Mouse (Mus musculus) bone marrow macrophage, adult 2 months (primary cell): ENCODE results near the gene Zfp593. TPM values are rescaled to one million over a fixed set of nuclear protein-coding genes. Genes with fewer than 3 reads are reported as not detected.

Source experiments
- H3K27ac ChIP-seq: 2 replicates; pipeline ENCODE4 v1.5.1; 2012; ENCODE audit warnings: low read depth, low read length; ENCODE audit not compliant: insufficient read depth
- H3K4me1 ChIP-seq: 2 replicates; pipeline ENCODE4 v1.6.1; 2012; ENCODE audit warnings: low read length; ENCODE audit not compliant: control insufficient read depth, insufficient read depth
- H3K4me3 ChIP-seq: 2 replicates; pipeline ENCODE4 v1.5.1; 2012; ENCODE audit warnings: mild to moderate bottlenecking, low read length, moderate library complexity; ENCODE audit not compliant: insufficient read depth
- CTCF ChIP-seq: IDR thresholded peaks from 2 replicates; pipeline ENCODE4 v1.5.1; 2012; ENCODE audit warnings: low read depth, mild to moderate bottlenecking, low read length, moderate library complexity
- POLR2A ChIP-seq: IDR thresholded peaks from 2 replicates; pipeline ENCODE4 v1.6.1; 2012; ENCODE audit warnings: mild to moderate bottlenecking, low read depth, low read length, borderline replicate concordance
- polyA plus RNA-seq: library from polyadenylated mRNA; stranded (reverse); fragments of >200 nt; gene quantifications from 2 replicates; pipeline ENCODE4 v1.2.4, GENCODE M21; 2012; ENCODE audit not compliant: missing spikeins, insufficient read depth, insufficient read length

Gene Zfp593
- polyA plus RNA-seq, 1 experiment = 5.3 TPM

DNA sequence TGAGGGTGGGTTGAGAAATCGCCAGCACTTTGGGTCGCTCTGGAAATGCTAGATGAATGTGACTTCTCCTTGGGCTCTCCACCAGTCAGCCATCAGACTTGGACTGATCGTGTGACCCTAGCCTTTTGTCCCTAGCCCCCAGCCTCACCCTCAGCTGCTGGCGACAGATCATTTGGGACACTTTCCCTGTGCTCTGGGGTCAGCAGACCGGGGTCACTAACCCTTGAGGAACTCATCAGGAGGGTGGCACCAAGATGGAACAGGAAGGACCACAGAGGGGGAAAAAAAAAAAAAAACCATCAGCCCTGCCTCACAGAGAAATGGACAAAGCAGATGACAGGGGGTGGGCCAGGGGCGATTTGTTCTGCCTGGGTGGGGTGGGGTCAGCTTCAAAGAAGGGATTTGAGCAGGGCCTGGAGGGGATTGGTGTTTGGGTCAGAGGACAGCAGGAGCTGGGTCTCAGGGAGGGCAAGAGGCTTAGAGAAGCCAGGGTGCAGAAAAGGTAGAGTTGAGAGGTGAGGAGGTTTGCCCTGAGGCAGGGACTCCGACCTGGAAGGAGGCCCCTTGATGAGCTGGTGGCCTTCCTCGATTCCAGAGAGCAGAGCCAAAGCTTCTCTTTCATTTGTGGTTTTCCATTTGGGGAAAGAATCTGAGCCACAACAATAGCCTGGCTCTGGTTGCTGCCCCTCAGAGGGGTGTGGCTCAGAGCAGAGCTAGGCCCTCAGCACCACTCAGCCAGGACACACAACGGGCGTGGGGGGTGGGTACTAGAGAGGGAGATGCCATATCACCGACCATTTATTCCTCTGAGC lies 12.0 kb upstream of the Zfp593 start:
- Histone ChIP-seq H3K4me3 (no peak overlapping the region), H3K4me1 (peaks cover 4% of the 10 kb centered on the region; the same call in 1 of the 2 replicates), H3K27ac (no peak overlapping the region)
- TF ChIP-seq CTCF (no peak), POLR2A (no peak)

DNA sequence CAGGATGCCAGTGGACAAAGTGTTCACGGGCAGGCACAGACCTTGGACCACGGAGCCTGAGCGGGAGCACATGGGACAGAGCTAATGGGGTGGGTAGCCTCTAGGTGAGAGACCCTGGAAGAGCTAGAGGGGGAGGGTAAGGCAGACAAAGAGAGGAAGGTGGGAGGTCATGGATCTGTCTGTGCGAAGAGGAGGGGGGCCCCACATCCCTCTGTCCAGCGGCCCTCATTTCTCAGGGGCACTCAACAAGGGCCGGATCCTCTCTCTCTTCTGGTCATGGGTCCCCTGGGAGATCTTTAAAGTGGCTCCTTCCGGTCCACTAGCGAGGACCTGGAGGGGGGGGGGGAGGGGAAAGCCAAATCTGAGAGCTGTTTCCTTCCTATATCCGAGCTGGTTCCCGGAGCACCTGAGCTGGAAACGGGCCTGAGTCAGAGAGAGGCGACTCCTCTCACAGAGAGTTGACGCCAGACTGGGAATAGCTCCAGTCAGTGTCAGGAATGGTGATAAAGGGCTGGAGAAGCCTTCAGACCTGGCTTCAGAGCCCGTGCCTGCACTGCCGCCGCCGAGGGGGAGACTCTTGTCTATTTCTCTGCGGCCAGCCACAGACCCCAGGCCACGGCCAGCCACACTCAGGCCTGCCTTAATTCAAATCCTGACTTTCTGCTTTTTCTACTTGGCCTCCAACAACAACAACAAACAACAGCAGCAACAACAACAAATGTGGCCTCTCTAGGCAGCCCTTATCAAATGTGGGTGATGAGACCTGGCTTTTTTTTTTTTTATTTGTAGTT lies 11.2 kb upstream of the Zfp593 start:
- TF ChIP-seq CTCF = no peak
- TF ChIP-seq POLR2A = no peak
- Histone ChIP-seq H3K4me1 (peaks cover 4% of the 10 kb centered on the region; the same call in 1 of the 2 replicates), H3K4me3 (no peak overlapping the region), H3K27ac (no peak overlapping the region)

DNA sequence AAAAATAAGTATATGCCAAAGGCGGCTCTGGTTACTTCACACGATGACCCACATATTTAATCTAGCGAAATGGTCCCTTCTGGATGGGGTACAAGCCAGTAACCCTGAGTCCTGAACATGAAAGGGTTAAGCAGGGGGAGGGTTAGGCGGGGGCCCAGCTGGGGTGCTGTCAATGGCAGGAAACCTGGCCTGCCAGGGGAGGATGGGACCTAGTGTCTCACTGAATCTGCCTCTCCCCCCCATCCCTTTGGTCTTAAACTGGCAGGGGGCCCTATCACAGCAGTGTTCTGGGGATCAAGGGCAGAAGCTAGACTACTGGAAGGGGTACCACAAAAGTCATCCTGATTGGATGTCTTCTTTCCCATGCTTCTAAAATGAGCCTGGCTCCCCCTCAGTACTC lies 10.5 kb upstream of the Zfp593 start:
- H3K4me1 ChIP-seq = peaks cover 4% of the 10 kb centered on the region; the same call in 1 of the 2 replicates
- H3K4me3 ChIP-seq = no peak overlapping the region
- TF ChIP-seq CTCF = no peak
- no peak for TF ChIP-seq POLR2A
- H3K27ac ChIP-seq = no peak overlapping the region

DNA sequence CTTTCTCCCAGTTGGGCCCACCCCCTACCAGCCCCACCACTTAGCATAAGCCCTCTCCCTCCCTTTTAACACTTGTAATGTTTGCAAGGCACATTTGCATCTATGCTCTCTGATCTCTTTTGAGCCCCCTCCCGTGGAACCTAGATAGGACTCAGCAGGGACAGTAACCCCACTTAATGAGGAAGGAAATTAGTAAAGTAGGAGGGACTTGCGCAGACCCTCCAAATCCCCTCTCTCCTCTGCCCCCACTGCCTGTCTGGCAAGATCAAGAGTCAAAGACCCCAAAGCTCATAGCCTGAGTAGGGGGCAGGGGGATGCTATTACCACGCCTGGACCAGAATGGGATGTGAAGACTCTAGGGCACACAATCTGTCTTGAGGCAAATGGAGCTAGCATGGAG lies 9.4 kb upstream of the Zfp593 start:
- TF ChIP-seq POLR2A = no peak
- TF ChIP-seq CTCF = no peak
- Histone ChIP-seq H3K4me1 (peaks cover 4% of the 10 kb centered on the region; the same call in 1 of the 2 replicates), H3K27ac (no peak overlapping the region), H3K4me3 (no peak overlapping the region)

DNA sequence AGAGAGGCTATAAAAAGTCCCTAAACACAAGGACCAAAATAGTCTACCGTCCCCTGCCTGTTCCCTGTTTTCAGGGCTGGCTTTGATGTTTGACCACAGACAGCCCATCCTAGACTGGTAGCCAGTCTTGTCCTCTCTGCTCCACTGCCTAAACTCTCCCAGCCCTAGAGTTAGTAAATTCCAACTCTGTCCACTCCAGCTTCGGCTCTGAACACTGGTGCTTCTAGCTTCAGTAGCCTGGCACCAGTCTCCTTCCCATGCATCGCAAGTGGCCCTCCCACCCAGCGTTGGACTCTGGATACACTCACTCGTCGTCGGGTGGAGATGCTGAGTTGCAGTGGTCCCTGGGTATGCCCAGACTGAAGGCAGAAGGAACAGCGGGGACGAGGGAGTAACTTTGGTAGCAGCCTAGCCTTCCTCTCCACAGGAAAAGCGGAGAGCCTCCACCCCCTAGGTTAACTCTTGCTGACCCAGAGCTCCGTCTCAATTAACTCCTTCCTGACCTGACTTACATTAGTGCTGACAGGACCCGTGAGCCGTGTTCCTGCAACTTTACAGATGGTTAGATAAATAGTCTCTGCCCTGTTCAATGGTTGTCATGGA lies 8.4 kb upstream of the Zfp593 start, which contains the start of gene Grrp1:
Gene Grrp1, minus strand, starts transcription at position 385 of the 603 bp plus-strand sequence.
- no peak for TF ChIP-seq CTCF
- no peak for TF ChIP-seq POLR2A
- Histone ChIP-seq H3K4me1 (peaks cover 4% of the 10 kb centered on the region; the same call in 1 of the 2 replicates), H3K4me3 (no peak within 1 kb of the TSS), H3K27ac (no peak within 1 kb of the TSS)

DNA sequence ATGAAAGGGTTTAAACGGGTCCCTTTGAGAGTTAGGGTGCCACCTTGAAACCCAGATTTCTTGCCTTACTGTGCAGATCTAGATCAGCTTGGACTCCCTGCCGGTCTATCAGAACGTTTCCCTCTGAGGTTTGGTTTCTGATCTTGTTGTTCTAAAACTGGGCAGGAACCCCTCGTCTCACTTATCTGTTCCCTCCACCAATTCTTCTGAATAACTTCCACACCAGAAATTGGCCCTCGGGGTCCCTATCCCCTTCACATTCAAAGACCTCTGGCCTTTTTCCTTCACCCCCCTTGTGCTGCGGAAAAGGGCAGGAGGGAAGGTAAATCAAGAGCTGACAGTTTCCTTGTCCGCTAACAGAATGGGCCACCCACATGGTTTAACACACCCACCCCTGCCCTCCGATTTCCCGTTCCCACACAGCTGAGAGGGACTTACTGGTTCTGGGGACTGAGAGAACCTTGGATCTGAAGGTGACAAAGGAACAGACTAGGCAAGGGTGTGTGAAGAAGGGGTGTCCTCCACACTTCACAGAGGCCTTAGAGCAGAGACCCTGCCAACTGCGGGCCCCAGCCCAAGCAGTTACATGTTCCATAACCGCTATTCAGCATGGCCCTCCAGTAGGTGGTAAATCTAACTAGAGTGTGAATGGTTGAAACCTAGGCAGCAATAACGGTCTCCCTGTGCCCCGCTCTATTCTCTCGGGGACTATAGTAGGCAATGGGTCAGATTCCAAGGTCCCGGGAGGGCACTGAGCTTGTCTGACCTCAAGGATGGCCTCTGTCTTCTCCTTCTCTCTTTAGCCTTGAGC lies 7.7 kb upstream of the Zfp593 start:
- no peak overlapping the region for H3K4me3 ChIP-seq
- TF ChIP-seq CTCF (no peak), POLR2A (no peak)
- H3K27ac ChIP-seq = no peak overlapping the region
- H3K4me1 ChIP-seq = no peaks in the 10 kb centered on the region

DNA sequence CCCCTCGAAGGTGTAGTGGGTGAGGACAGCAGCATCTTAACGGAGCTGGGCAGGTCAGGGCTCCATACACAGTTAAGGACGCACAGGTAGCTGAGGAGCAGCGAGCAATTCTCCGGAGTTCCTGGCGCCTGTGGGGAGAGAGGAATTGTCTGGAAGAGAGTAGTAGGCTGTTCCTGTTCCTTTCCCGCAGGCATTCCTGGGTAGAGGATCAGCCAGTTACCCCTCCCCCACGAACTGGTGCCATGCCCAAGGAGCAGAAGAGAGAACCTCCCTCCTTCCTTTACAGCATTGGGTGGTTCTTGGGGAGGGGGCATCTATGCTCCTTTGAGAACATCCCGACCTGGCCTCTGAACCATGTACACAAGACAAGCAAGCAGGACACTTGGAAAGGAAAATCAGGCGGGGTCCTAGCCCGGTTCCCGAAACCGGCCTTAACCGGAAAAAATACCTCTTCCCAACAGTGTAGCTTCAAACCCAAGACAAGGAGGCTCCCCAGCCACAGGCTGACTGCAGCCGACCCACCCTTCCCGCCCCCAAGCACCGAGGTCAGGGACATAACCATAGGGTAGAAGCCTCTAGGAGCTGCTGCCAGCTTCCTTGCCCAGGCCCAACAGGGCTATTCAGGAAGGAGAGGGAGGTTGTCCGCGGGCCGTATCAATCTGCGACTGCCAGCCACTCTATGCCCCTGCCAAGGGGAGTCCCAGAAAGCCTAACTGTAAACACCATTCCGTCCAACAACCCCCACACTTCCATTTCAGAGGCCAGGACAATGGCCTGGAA lies 6.9 kb upstream of the Zfp593 start:
- Histone ChIP-seq H3K27ac (no peak overlapping the region), H3K4me3 (no peak overlapping the region), H3K4me1 (no peaks in the 10 kb centered on the region)
- TF ChIP-seq POLR2A = no peak
- no peak for TF ChIP-seq CTCF

DNA sequence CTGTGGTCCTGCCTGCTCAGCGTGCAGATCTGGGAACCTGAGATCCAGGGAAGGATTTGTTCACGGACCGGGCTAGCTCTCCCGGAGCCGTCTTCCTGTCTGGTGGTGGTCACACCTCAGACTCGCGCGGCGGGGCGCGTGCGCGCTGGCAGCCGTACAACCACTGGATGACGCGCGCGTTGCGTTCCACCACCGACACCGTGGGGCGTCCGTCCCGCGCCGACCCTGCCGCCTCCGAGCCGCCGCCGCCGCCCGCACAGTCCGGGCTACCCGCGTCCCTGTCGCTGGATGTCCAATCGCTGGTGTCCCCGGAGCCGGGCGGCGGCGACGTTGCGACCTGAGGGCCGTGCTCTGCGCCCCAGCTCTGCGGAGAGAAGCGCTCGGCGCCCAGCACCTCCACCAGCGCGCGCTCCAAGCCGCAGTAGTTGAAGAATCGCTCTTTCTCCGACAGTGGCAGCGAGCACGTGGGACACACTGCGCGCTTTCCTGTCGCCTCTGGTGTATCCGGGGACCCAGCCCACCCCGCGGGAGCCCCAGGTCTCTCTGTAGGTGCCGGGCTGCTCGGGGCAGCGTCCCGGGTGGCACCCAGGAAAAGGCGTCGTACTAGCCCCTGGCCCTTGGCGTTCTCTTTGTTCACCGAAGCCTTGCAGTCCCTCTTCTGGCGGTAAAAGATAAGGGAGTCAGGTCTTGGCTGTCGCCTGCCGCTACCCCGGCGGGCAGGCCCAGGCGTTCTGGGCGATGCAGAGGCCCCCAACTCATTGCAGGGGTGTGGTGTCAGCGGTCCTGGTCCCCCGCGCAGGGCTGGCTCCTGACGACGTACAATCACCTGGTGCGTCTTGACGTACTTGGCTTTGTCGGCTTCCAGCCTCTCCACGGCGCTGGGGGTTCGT lies 6.1 kb upstream of the Zfp593 start:
- Histone ChIP-seq H3K27ac (no peak overlapping the region), H3K4me1 (no peaks in the 10 kb centered on the region), H3K4me3 (peak overlapping the region; percentile 36)
- no peak for TF ChIP-seq POLR2A
